Comparison of ENCODE assay signal across 8 mouse cellular contexts in genomic region chr10:30825049-30825448, GRCm38 (mm10). TPM values are rescaled to one million over a fixed set of nuclear protein-coding genes. Genes with fewer than 3 reads are reported as not detected.
DNase-seq lines count a peak whose midpoint lies in the region; ATAC-seq lines count a peak whose summit lies in the region.

No protein-coding gene starts in this region.

- no peaks in the 10 kb centered on the region for H3K36me3 ChIP-seq in hindbrain, embryonic 11.5 days (ENCODE audit: control insufficient read depth, insufficient read depth, low read length)
- H3K36me3 ChIP-seq in hindbrain, embryonic 13.5 days, result no peaks in the 10 kb centered on the region
- no peaks in the 10 kb centered on the region for H3K36me3 ChIP-seq in neural tube, embryonic 15.5 days
- H3K36me3 ChIP-seq in heart, embryonic 11.5 days (ENCODE audit: control insufficient read depth, insufficient read depth, low read length), result no peaks in the 10 kb centered on the region

- H3K27ac ChIP-seq in hindbrain, embryonic 11.5 days (ENCODE audit: low read depth, low read length), result no peak overlapping the region
- H3K27ac ChIP-seq in hindbrain, embryonic 13.5 days, result no peak overlapping the region
- no peak overlapping the region for H3K27ac ChIP-seq in neural tube, embryonic 15.5 days (replicated peaks)
- H3K27ac ChIP-seq in heart, embryonic 11.5 days (ENCODE audit: low read depth, low read length), result no peak overlapping the region

- H3K27me3 ChIP-seq in hindbrain, embryonic 11.5 days (ENCODE audit: control insufficient read depth, insufficient read depth, low read length), result no peaks in the 10 kb centered on the region
- no peaks in the 10 kb centered on the region for H3K27me3 ChIP-seq in hindbrain, embryonic 13.5 days
- no peaks in the 10 kb centered on the region for H3K27me3 ChIP-seq in neural tube, embryonic 15.5 days (replicated peaks)
- no peaks in the 10 kb centered on the region for H3K27me3 ChIP-seq in heart, embryonic 11.5 days (ENCODE audit: control insufficient read depth, insufficient read depth, low read length)

- H3K9me3 ChIP-seq in hindbrain, embryonic 11.5 days (ENCODE audit: control insufficient read depth, low read length), result no peaks in the 10 kb centered on the region
- H3K9me3 ChIP-seq in hindbrain, embryonic 13.5 days, result no peaks in the 10 kb centered on the region
- H3K9me3 ChIP-seq in neural tube, embryonic 15.5 days (replicated peaks), result no peaks in the 10 kb centered on the region
- no peaks in the 10 kb centered on the region for H3K9me3 ChIP-seq in heart, embryonic 11.5 days (replicated peaks; ENCODE audit: control insufficient read depth, low read length)

- no peaks in the 10 kb centered on the region for H3K4me1 ChIP-seq in hindbrain, embryonic 11.5 days (replicated peaks; ENCODE audit: control insufficient read depth, insufficient read depth, low read length)
- H3K4me1 ChIP-seq in hindbrain, embryonic 13.5 days (replicated peaks), result no peaks in the 10 kb centered on the region
- H3K4me1 ChIP-seq in neural tube, embryonic 15.5 days, result no peaks in the 10 kb centered on the region
- H3K4me1 ChIP-seq in heart, embryonic 11.5 days (ENCODE audit: control insufficient read depth, insufficient read depth, low read length), result no peaks in the 10 kb centered on the region

- no peak overlapping the region for H3K4me2 ChIP-seq in hindbrain, embryonic 11.5 days (replicated peaks; ENCODE audit: low read depth, low read length)
- H3K4me2 ChIP-seq in hindbrain, embryonic 13.5 days, result no peak overlapping the region
- H3K4me2 ChIP-seq in neural tube, embryonic 15.5 days, result no peak overlapping the region
- H3K4me2 ChIP-seq in heart, embryonic 11.5 days, result no peak overlapping the region

- no peak overlapping the region for H3K4me3 ChIP-seq in hindbrain, embryonic 11.5 days (ENCODE audit: low read depth, low read length)
- no peak overlapping the region for H3K4me3 ChIP-seq in hindbrain, embryonic 13.5 days
- no peak overlapping the region for H3K4me3 ChIP-seq in neural tube, embryonic 15.5 days (replicated peaks)
- no peak overlapping the region for H3K4me3 ChIP-seq in heart, embryonic 11.5 days (ENCODE audit: low read depth, low read length)

- 0 out of 2 replicates have a peak, but pooled peaks have one; percentile 25 for ATAC-seq in hindbrain, embryonic 11.5 days (ENCODE audit: low FRiP score)
- no peak; the same call in 1 of the 2 replicates for ATAC-seq in hindbrain, embryonic 13.5 days (ENCODE audit: low FRiP score)
- peak; percentile 83; the same call in 1 of the 2 replicates for ATAC-seq in neural tube, embryonic 15.5 days (ENCODE audit: low FRiP score)
- ATAC-seq in heart, embryonic 11.5 days (replicated peaks; ENCODE audit: insufficient number of reproducible peaks, low FRiP score, low TSS enrichment), result no peak

- no peak overlapping the region for H3K9ac ChIP-seq in hindbrain, embryonic 11.5 days (ENCODE audit: low read depth, low read length)
- no peak overlapping the region for H3K9ac ChIP-seq in hindbrain, embryonic 13.5 days
- no peak overlapping the region for H3K9ac ChIP-seq in neural tube, embryonic 15.5 days (replicated peaks)
- H3K9ac ChIP-seq in heart, embryonic 11.5 days (ENCODE audit: low read depth, low read length), result no peak overlapping the region

- WGBS in hindbrain, embryonic 11.5 days, result 10% methylated on average over 1 of the region's 1 CpGs
- WGBS in hindbrain, embryonic 13.5 days, result 16% methylated on average over 1 of the region's 1 CpGs
- WGBS in neural tube, embryonic 15.5 days, result 8% methylated on average over 1 of the region's 1 CpGs
- 11% methylated on average over 1 of the region's 1 CpGs for WGBS in heart, embryonic 11.5 days (ENCODE audit: insufficient replicate concordance)

- peak; percentile 54 for DNase-seq in hindbrain, embryonic 11.5 days (ENCODE audit: low spot score)
- DNase-seq in thymus, postnatal 14 days, result peak; percentile 16
- no peak for DNase-seq in thymus, postnatal 4 days
- peak; percentile 48 for DNase-seq in forelimb bud, embryonic 11.5 days (ENCODE audit: low read depth, low spot score)
- no peak for DNase-seq in spleen, postnatal 10 days (ENCODE audit: low spot score in 2 of 2)

RNA-seq across cellular contexts. Expression of gene Hey2, which starts 17.6 kb away (rescaled TPM):
- polyA plus RNA-seq in hindbrain, embryonic 11.5 days (2014; fragmentation: Nextera tagmentation; extraction: Ambion mirVana), result 4.9 and 7.3 TPM in 2 replicates
- 7.3 and 7.7 TPM in 2 replicates for polyA plus RNA-seq in hindbrain, embryonic 13.5 days (2015; fragmentation: Nextera tagmentation; extraction: Ambion mirVana)
- 9.8 and 11.3 TPM in 2 replicates for polyA plus RNA-seq in neural tube, embryonic 15.5 days (2015; fragmentation: Nextera tagmentation; extraction: Ambion mirVana)
- polyA plus RNA-seq in heart, embryonic 11.5 days (2014; fragmentation: Nextera tagmentation; extraction: Ambion mirVana), result 23.2 and 29.9 TPM in 2 replicates

RNA-seq across cellular contexts. Expression of gene Ncoa7, which starts 21.9 kb away (rescaled TPM):
- 9.3 and 9.7 TPM in 2 replicates for polyA plus RNA-seq in hindbrain, embryonic 11.5 days (2014; fragmentation: Nextera tagmentation; extraction: Ambion mirVana)
- polyA plus RNA-seq in hindbrain, embryonic 13.5 days (2015; fragmentation: Nextera tagmentation; extraction: Ambion mirVana), result 12.6 and 13.1 TPM in 2 replicates
- 22.7 and 23.1 TPM in 2 replicates for polyA plus RNA-seq in neural tube, embryonic 15.5 days (2015; fragmentation: Nextera tagmentation; extraction: Ambion mirVana)
- polyA plus RNA-seq in heart, embryonic 11.5 days (2014; fragmentation: Nextera tagmentation; extraction: Ambion mirVana), result 10.1 and 11.4 TPM in 2 replicates

Comparison
In these comparisons a context has a peak if more than half of its experiments do, and no peak if none do; other contexts are left out.
1. ATAC-seq: peak in hindbrain, embryonic 11.5 days (single experiment) and neural tube, embryonic 15.5 days (single experiment); none in hindbrain, embryonic 13.5 days (single experiment) and heart, embryonic 11.5 days (single experiment).
2. DNase-seq: peak in hindbrain, embryonic 11.5 days (single experiment), thymus, postnatal 14 days (single experiment) and forelimb bud, embryonic 11.5 days (single experiment); none in thymus, postnatal 4 days (single experiment) and spleen, postnatal 10 days (0 of 2).